Mouse (Mus musculus) frontal cortex, postnatal 14 days (tissue): ENCODE data around the gene Sgk1.

Source experiments
- DNase-seq, 2 experiments: peaks; one replicate each; pipeline ENCODE4 v3.0.0; 2022; ENCODE audit warnings: low spot score in 2 of 2

The Sgk1 gene

GRCm38 (mm10) chr10:21974801-21975200, 92.8 kb downstream of the Sgk1 start:
- DNase-seq, result no peak

- DNase-seq, result no peak
Observed at GRCm38 (mm10) chr10:21975384-21975783, 93.4 kb downstream of the Sgk1 start.

- DNase-seq, result no peak
Observed at GRCm38 (mm10) chr10:21976253-21976652, 94.3 kb downstream of the Sgk1 start.

- DNase-seq, result no peak
Observed at GRCm38 (mm10) chr10:21978421-21978820, 96.4 kb downstream of the Sgk1 start.

GRCm38 (mm10) chr10:21979286-21979965, 97.4 kb downstream of the Sgk1 start:
- no peak for DNase-seq

GRCm38 (mm10) chr10:21980780-21981435, 98.9 kb downstream of the Sgk1 start:
- no peak for DNase-seq

GRCm38 (mm10) chr10:21982303-21982702, 100.3 kb downstream of the Sgk1 start:
- DNase-seq, result no peak

- DNase-seq, result no peak
Observed at GRCm38 (mm10) chr10:21988489-21988888, 106.5 kb downstream of the Sgk1 start.

- DNase-seq, result peak; percentile 62 to 83
Observed at GRCm38 (mm10) chr10:21991351-21991840, 109.4 kb downstream of the Sgk1 start.

- DNase-seq, result no peak
Observed at GRCm38 (mm10) chr10:21991986-21992833, 110.2 kb downstream of the Sgk1 start.

GRCm38 (mm10) chr10:21992834-21993514, 111.0 kb downstream of the Sgk1 start:
- DNase-seq, result peak; percentile 68 to 69

GRCm38 (mm10) chr10:21993515-21994373, 111.8 kb downstream of the Sgk1 start:
- peak in 1 of 2 experiments; percentile 54 for DNase-seq

- DNase-seq, result peak; percentile 92 to 96
Observed at GRCm38 (mm10) chr10:21994431-21994914, 112.5 kb downstream of the Sgk1 start.

- peak in 1 of 2 experiments; percentile 46 for DNase-seq
Observed at GRCm38 (mm10) chr10:21995221-21995620, 113.2 kb downstream of the Sgk1 start.

- peak in 1 of 2 experiments; percentile 81 for DNase-seq
Observed at GRCm38 (mm10) chr10:21995661-21996308, 113.8 kb downstream of the Sgk1 start.

- DNase-seq, result no peak
Observed at GRCm38 (mm10) chr10:21996660-21997447, 114.9 kb downstream of the Sgk1 start.

GRCm38 (mm10) chr10:21997550-21998204, 115.7 kb downstream of the Sgk1 start:
- no peak for DNase-seq

GRCm38 (mm10) chr10:21998503-21999180, 116.7 kb downstream of the Sgk1 start:
- DNase-seq, result no peak
